In the genomic region with DNA sequence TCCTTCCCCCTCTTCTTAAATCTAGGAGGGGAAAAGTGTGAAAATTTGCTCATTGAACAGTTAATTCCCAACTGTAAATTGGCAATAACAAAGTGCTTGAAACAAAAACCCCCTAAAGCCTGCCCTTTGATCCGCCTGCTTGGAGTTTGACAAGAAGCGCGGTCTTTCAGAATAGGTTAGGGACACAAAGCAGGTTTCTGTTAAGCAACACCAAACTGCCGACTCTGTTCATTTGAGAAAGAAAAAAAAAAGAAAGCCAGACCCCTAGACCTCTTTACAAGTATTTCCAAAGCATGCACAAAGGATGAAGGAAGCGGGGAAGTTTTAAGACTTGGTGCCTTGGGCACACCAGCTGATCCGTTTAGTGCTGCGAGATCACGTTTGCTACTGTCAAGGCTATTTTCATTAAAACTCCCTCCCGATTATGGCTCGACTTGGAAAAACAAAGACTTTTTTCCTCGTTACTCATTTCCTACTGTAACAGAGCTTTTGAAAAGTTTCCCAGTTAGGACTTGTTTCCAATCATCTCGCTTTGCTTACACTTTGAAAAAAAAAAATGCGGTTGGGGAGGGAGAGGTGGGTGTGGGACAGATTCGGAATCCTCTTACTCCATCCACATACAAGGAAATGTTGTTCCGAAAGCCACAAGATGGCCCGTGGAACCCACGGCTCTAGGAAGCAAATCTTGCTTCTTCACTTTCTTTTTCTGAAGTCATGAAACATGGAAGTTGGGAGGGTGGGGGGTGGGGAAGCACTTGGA, we compare ENCODE assay signal across 8 mouse cellular contexts. TPM values are rescaled to one million over a fixed set of nuclear protein-coding genes. Genes with fewer than 3 reads are reported as not detected.
A peak's percentile ranks its signal among the peaks of the same experiment; 100 is the strongest.
DNase-seq lines count a peak whose midpoint lies in the region; ATAC-seq and TF ChIP-seq lines count a peak whose summit lies in the region.

No protein-coding gene starts in this region.

- WGBS in lung, embryonic 14.5 days, result under 1% methylated on average over 17 of the region's 17 CpGs
- under 1% methylated on average over 17 of the region's 17 CpGs for WGBS in forebrain, embryonic 12.5 days
- under 1% methylated on average over 17 of the region's 17 CpGs for WGBS in intestine, embryonic 16.5 days
- 1% methylated on average over 17 of the region's 17 CpGs for WGBS in midbrain, embryonic 11.5 days

- no peaks in the 10 kb centered on the region for H3K27me3 ChIP-seq in lung, embryonic 14.5 days (ENCODE audit: insufficient read depth, low read length)
- peaks cover 12% of the 10 kb centered on the region for H3K27me3 ChIP-seq in forebrain, embryonic 12.5 days
- H3K27me3 ChIP-seq in intestine, embryonic 16.5 days (replicated peaks; ENCODE audit: control insufficient read depth, insufficient read depth, low read length), result no peaks in the 10 kb centered on the region
- H3K27me3 ChIP-seq in midbrain, embryonic 11.5 days (ENCODE audit: control insufficient read depth, insufficient read depth, low read length), result no peaks in the 10 kb centered on the region

- H3K4me2 ChIP-seq in lung, embryonic 14.5 days, result peak overlapping the region; percentile 95
- H3K4me2 ChIP-seq in forebrain, embryonic 12.5 days, result peak overlapping the region; percentile 95
- peak overlapping the region; percentile 97 for H3K4me2 ChIP-seq in intestine, embryonic 16.5 days (ENCODE audit: low read depth, low read length)
- H3K4me2 ChIP-seq in midbrain, embryonic 11.5 days, result peak overlapping the region; percentile 93

- peak overlapping the region; percentile 95 for H3K27ac ChIP-seq in lung, embryonic 14.5 days (ENCODE audit: low read depth)
- H3K27ac ChIP-seq in forebrain, embryonic 12.5 days, result peak overlapping the region; percentile 93
- peak overlapping the region; percentile 99 for H3K27ac ChIP-seq in intestine, embryonic 16.5 days (ENCODE audit: low read length)
- peak overlapping the region; percentile 92; the same call in 1 of the 2 replicates for H3K27ac ChIP-seq in midbrain, embryonic 11.5 days (ENCODE audit: low read depth, low read length)

- peaks cover 11% of the 10 kb centered on the region for H3K4me1 ChIP-seq in lung, embryonic 14.5 days (ENCODE audit: insufficient read depth)
- peaks cover 65% of the 10 kb centered on the region for H3K4me1 ChIP-seq in forebrain, embryonic 12.5 days
- H3K4me1 ChIP-seq in intestine, embryonic 16.5 days (ENCODE audit: control insufficient read depth, insufficient read depth, low read length), result peaks cover 22% of the 10 kb centered on the region
- H3K4me1 ChIP-seq in midbrain, embryonic 11.5 days (ENCODE audit: control insufficient read depth, insufficient read depth, low read length), result peaks cover 16% of the 10 kb centered on the region

- DNase-seq in lung, embryonic 14.5 days, result peak; percentile 74
- no peak for DNase-seq in lung, postnatal 36 days
- DNase-seq in midbrain, embryonic 11.5 days (ENCODE audit: low spot score, missing footprints), result peak; percentile 94
- DNase-seq in right cerebral cortex, postnatal 10 days (ENCODE audit: low spot score in 2 of 2), result no peak
- no peak for DNase-seq in adrenal gland, adult 18-20 months (ENCODE audit: low spot score in 2 of 2)
- DNase-seq in frontal cortex, postnatal 14 days (ENCODE audit: low spot score in 2 of 2), result no peak

- H3K4me3 ChIP-seq in lung, embryonic 14.5 days (ENCODE audit: low read depth, low read length), result peak overlapping the region; percentile 80
- H3K4me3 ChIP-seq in forebrain, embryonic 12.5 days (replicated peaks), result peak overlapping the region; percentile 65
- H3K4me3 ChIP-seq in intestine, embryonic 16.5 days (ENCODE audit: low read length), result peak overlapping the region; percentile 72
- H3K4me3 ChIP-seq in midbrain, embryonic 11.5 days (ENCODE audit: low read depth, low read length), result peak overlapping the region; percentile 57

- ATAC-seq in lung, embryonic 14.5 days (ENCODE audit: insufficient read depth), result no peak
- ATAC-seq in forebrain, embryonic 12.5 days (ENCODE audit: low FRiP score), result no peak
- no peak for ATAC-seq in intestine, embryonic 16.5 days
- ATAC-seq in midbrain, embryonic 11.5 days (ENCODE audit: low FRiP score), result no peak

- peaks cover 33% of the 10 kb centered on the region for H3K36me3 ChIP-seq in lung, embryonic 14.5 days (ENCODE audit: insufficient read depth)
- peaks cover 16% of the 10 kb centered on the region for H3K36me3 ChIP-seq in forebrain, embryonic 12.5 days (replicated peaks)
- H3K36me3 ChIP-seq in intestine, embryonic 16.5 days (ENCODE audit: control insufficient read depth, insufficient read depth, low read length), result 0 out of 2 replicates have a peak, but pooled peaks cover 3% of the 10 kb centered on the region
- peaks cover 10% of the 10 kb centered on the region; the same call in 1 of the 2 replicates for H3K36me3 ChIP-seq in midbrain, embryonic 11.5 days (ENCODE audit: control insufficient read depth, insufficient read depth, low read length)

- no peaks in the 10 kb centered on the region for H3K9me3 ChIP-seq in lung, embryonic 14.5 days (ENCODE audit: low read depth, low read length)
- H3K9me3 ChIP-seq in forebrain, embryonic 12.5 days, result no peaks in the 10 kb centered on the region
- H3K9me3 ChIP-seq in intestine, embryonic 16.5 days (ENCODE audit: control insufficient read depth, low read length), result no peaks in the 10 kb centered on the region
- H3K9me3 ChIP-seq in midbrain, embryonic 11.5 days (ENCODE audit: control insufficient read depth, low read length), result no peaks in the 10 kb centered on the region

- peak overlapping the region; percentile 95 for H3K9ac ChIP-seq in lung, embryonic 14.5 days
- peak overlapping the region; percentile 75 for H3K9ac ChIP-seq in forebrain, embryonic 12.5 days
- peak overlapping the region; percentile 91 for H3K9ac ChIP-seq in intestine, embryonic 16.5 days (ENCODE audit: low read depth, low read length)
- H3K9ac ChIP-seq in midbrain, embryonic 11.5 days (ENCODE audit: low read length), result peak overlapping the region; percentile 79

- TF ChIP-seq CTCF in lung, embryonic 14.5 days (IDR thresholded peaks at IDR 0.05; ENCODE audit: low read depth), result no peak

RNA-seq across cellular contexts. Expression of a gene that starts 5.4 kb away (rescaled TPM):
- polyA plus RNA-seq in lung, embryonic 14.5 days (2014; fragmentation: Nextera tagmentation; extraction: Ambion mirVana), result 60.3 and 63.1 TPM in 2 replicates
- polyA plus RNA-seq in forebrain, embryonic 12.5 days (2016; fragmentation: Nextera tagmentation; extraction: Ambion mirVana), result 47.4 and 52.6 TPM in 2 replicates
- polyA plus RNA-seq in intestine, embryonic 16.5 days (2015; fragmentation: Nextera tagmentation; extraction: Ambion mirVana), result 43.0 and 43.5 TPM in 2 replicates
- polyA plus RNA-seq in midbrain, embryonic 11.5 days (2014; fragmentation: Nextera tagmentation; extraction: Ambion mirVana), result 53.0 and 58.4 TPM in 2 replicates
- total RNA-seq in adrenal gland, adult 18-20 months (2021), result 10 to 100 TPM; 42.5 to 58.2 TPM

Comparison
In these comparisons a context has a peak if more than half of its experiments do, and no peak if none do; other contexts are left out.
1. DNase-seq: peak in lung, embryonic 14.5 days (single experiment) and midbrain, embryonic 11.5 days (single experiment); none in lung, postnatal 36 days (single experiment), right cerebral cortex, postnatal 10 days (0 of 2), adrenal gland, adult 18-20 months (0 of 2) and frontal cortex, postnatal 14 days (0 of 2).
2. Peak in every context shown above with its lines, with median percentiles within 50 percentile points of each other: H3K27ac ChIP-seq, H3K4me2 ChIP-seq, H3K4me3 ChIP-seq and H3K9ac ChIP-seq.